Mouse (Mus musculus): ENCODE data around the gene Asb1. TPM values are rescaled to one million over a fixed set of nuclear protein-coding genes. Genes with fewer than 3 reads are reported as not detected.

Asb1 gene
- polyA plus RNA-seq, 1 experiment from 2014 or later: 5.0 TPM

GRCm38 (mm10) chr1:91545226-91545625 lies 4.9 kb downstream of the Asb1 start:
- no peaks in the 10 kb centered on the region for H3K9me3 ChIP-seq (replicated peaks)
- H3K27ac ChIP-seq: no peak overlapping the region
- H3K36me3 ChIP-seq: 0 out of 2 replicates have a peak, but pooled peaks cover 7% of the 10 kb centered on the region
- ATAC-seq (replicated peaks; ENCODE audit: insufficient number of reproducible peaks, insufficient read depth, low FRiP score, low read depth): no peak
- 78% methylated on average over 1 of the region's 1 CpGs for WGBS
- peaks cover 12% of the 10 kb centered on the region for H3K4me1 ChIP-seq (replicated peaks)
- no peak overlapping the region for H3K4me2 ChIP-seq
- no peak overlapping the region for H3K4me3 ChIP-seq
- H3K27me3 ChIP-seq: no peaks in the 10 kb centered on the region
- no peak overlapping the region for H3K9ac ChIP-seq

- H3K27ac ChIP-seq: no peak overlapping the region
- no peaks in the 10 kb centered on the region for H3K4me1 ChIP-seq (replicated peaks)
- peaks cover 13% of the 10 kb centered on the region; the same call in 1 of the 2 replicates for H3K36me3 ChIP-seq
- H3K27me3 ChIP-seq: no peaks in the 10 kb centered on the region
- H3K4me3 ChIP-seq: no peak overlapping the region
- ATAC-seq (replicated peaks; ENCODE audit: insufficient number of reproducible peaks, insufficient read depth, low FRiP score, low read depth): no peak
- H3K4me2 ChIP-seq: no peak overlapping the region
- H3K9ac ChIP-seq: no peak overlapping the region
- 97% methylated on average over 5 of the region's 5 CpGs for WGBS
- no peaks in the 10 kb centered on the region for H3K9me3 ChIP-seq (replicated peaks)
These were observed 7.2 kb downstream of the Asb1 start for GRCm38 (mm10) chr1:91547567-91547966.

- ATAC-seq (replicated peaks; ENCODE audit: insufficient number of reproducible peaks, insufficient read depth, low FRiP score, low read depth): no peak
- H3K4me3 ChIP-seq: no peak overlapping the region
- H3K27me3 ChIP-seq: no peaks in the 10 kb centered on the region
- H3K27ac ChIP-seq: no peak overlapping the region
- H3K36me3 ChIP-seq: peaks cover 16% of the 10 kb centered on the region; the same call in 1 of the 2 replicates
- no peak overlapping the region for H3K4me2 ChIP-seq
- no peaks in the 10 kb centered on the region for H3K9me3 ChIP-seq (replicated peaks)
- H3K9ac ChIP-seq: no peak overlapping the region
- 80% methylated on average over 2 of the region's 2 CpGs for WGBS
- H3K4me1 ChIP-seq (replicated peaks): no peaks in the 10 kb centered on the region
These were observed 8.7 kb downstream of the Asb1 start for GRCm38 (mm10) chr1:91549073-91549472.

- WGBS: 55% methylated on average over 2 of the region's 2 CpGs
- H3K4me3 ChIP-seq: no peak overlapping the region
- no peak overlapping the region for H3K27ac ChIP-seq
- no peak overlapping the region for H3K9ac ChIP-seq
- H3K4me2 ChIP-seq: no peak overlapping the region
- no peaks in the 10 kb centered on the region for H3K9me3 ChIP-seq (replicated peaks)
- peaks cover 24% of the 10 kb centered on the region for H3K36me3 ChIP-seq
- no peak for ATAC-seq (replicated peaks; ENCODE audit: insufficient number of reproducible peaks, insufficient read depth, low FRiP score, low read depth)
- H3K27me3 ChIP-seq: no peaks in the 10 kb centered on the region
- H3K4me1 ChIP-seq (replicated peaks): 0 out of 2 replicates have a peak, but pooled peaks cover 3% of the 10 kb centered on the region
These were observed 16.8 kb downstream of the Asb1 start for GRCm38 (mm10) chr1:91557099-91557498.

- ATAC-seq (replicated peaks; ENCODE audit: insufficient number of reproducible peaks, insufficient read depth, low FRiP score, low read depth): no peak
- Histone ChIP-seq H3K4me3 (no peak overlapping the region), H3K4me2 (no peak overlapping the region), H3K9ac (no peak overlapping the region), H3K27ac (no peak overlapping the region), H3K4me1 (replicated peaks) (0 out of 2 replicates have a peak, but pooled peaks cover 3% of the 10 kb centered on the region), H3K9me3 (replicated peaks) (no peaks in the 10 kb centered on the region), H3K27me3 (peaks cover 7% of the 10 kb centered on the region; the same call in 1 of the 2 replicates), H3K36me3 (no peaks in the 10 kb centered on the region; the same call in 1 of the 2 replicates)
- WGBS: 80% methylated on average over 6 of the region's 6 CpGs
These were observed 20.9 kb downstream of the Asb1 start for GRCm38 (mm10) chr1:91561226-91561625.

- Histone ChIP-seq H3K4me1 (replicated peaks) (0 out of 2 replicates have a peak, but pooled peaks cover 3% of the 10 kb centered on the region), H3K36me3 (no peaks in the 10 kb centered on the region), H3K4me2 (no peak overlapping the region), H3K27ac (no peak overlapping the region), H3K27me3 (peaks cover 7% of the 10 kb centered on the region; the same call in 1 of the 2 replicates), H3K4me3 (no peak overlapping the region), H3K9ac (no peak overlapping the region), H3K9me3 (replicated peaks) (no peaks in the 10 kb centered on the region)
- WGBS: 79% methylated on average over 4 of the region's 4 CpGs
- no peak for ATAC-seq (replicated peaks; ENCODE audit: insufficient number of reproducible peaks, insufficient read depth, low FRiP score, low read depth)
These were observed 22.7 kb downstream of the Asb1 start for GRCm38 (mm10) chr1:91562977-91563590.

GRCm38 (mm10) chr1:91564004-91564403 lies 23.7 kb downstream of the Asb1 start:
- Histone ChIP-seq H3K4me3 (no peak overlapping the region), H3K27me3 (peaks cover 7% of the 10 kb centered on the region; the same call in 1 of the 2 replicates), H3K4me1 (replicated peaks) (0 out of 2 replicates have a peak, but pooled peaks cover 3% of the 10 kb centered on the region), H3K9ac (no peak overlapping the region), H3K36me3 (no peaks in the 10 kb centered on the region), H3K9me3 (replicated peaks) (no peaks in the 10 kb centered on the region), H3K27ac (no peak overlapping the region), H3K4me2 (no peak overlapping the region)
- no peak for ATAC-seq (replicated peaks; ENCODE audit: insufficient number of reproducible peaks, insufficient read depth, low FRiP score, low read depth)
- 31% methylated on average over 3 of the region's 3 CpGs for WGBS

DNA sequence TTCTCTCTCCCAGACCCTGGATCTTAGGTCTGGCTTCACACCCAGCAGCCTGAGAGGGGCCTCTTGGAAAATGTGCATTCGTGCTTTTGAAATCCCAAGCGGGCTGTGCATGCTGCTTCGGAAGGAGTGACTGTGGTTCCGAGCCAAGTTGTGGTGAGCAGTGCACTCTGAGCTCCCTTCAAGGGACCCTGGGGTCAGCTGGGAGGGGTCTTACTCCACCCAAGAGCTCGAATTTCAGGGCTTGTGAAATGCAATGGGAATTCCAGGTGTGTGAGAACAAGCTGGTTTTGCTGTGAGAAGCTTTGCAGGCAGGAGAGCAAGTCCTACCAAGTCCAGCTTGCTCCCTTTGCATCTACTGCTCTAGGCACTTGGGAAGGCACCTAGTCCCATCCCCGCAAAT lies 24.3 kb downstream of the Asb1 start:
- H3K4me2 ChIP-seq: no peak overlapping the region
- ATAC-seq (replicated peaks; ENCODE audit: insufficient number of reproducible peaks, insufficient read depth, low FRiP score, low read depth): no peak
- H3K4me3 ChIP-seq: no peak overlapping the region

GRCm38 (mm10) chr1:91567269-91567668 lies 26.9 kb downstream of the Asb1 start:
- H3K4me3 ChIP-seq: no peak overlapping the region
- H3K9ac ChIP-seq: no peak overlapping the region
- H3K27ac ChIP-seq: no peak overlapping the region
- 71% methylated on average over 2 of the region's 2 CpGs for WGBS
- no peak for ATAC-seq (replicated peaks; ENCODE audit: insufficient number of reproducible peaks, insufficient read depth, low FRiP score, low read depth)
- H3K36me3 ChIP-seq: no peaks in the 10 kb centered on the region
- H3K27me3 ChIP-seq: peaks cover 7% of the 10 kb centered on the region; the same call in 1 of the 2 replicates
- no peaks in the 10 kb centered on the region for H3K4me1 ChIP-seq (replicated peaks)
- H3K4me2 ChIP-seq: no peak overlapping the region
- no peaks in the 10 kb centered on the region for H3K9me3 ChIP-seq (replicated peaks)

More for the DNA sequence above, 24.3 kb downstream of the Asb1 start:
- H3K4me1 ChIP-seq (replicated peaks): 0 out of 2 replicates have a peak, but pooled peaks cover 3% of the 10 kb centered on the region
- no peak overlapping the region for H3K9ac ChIP-seq
- no peaks in the 10 kb centered on the region for H3K36me3 ChIP-seq
- 46% methylated on average over 6 of the region's 6 CpGs for WGBS
- no peak overlapping the region for H3K27ac ChIP-seq
- H3K27me3 ChIP-seq: peaks cover 7% of the 10 kb centered on the region; the same call in 1 of the 2 replicates
- H3K9me3 ChIP-seq (replicated peaks): no peaks in the 10 kb centered on the region

GRCm38 (mm10) chr1:91572458-91572857 lies 32.1 kb downstream of the Asb1 start:
- no peak overlapping the region for H3K4me2 ChIP-seq
- H3K9ac ChIP-seq: no peak overlapping the region
- no peak for ATAC-seq (replicated peaks; ENCODE audit: insufficient number of reproducible peaks, insufficient read depth, low FRiP score, low read depth)
- no peaks in the 10 kb centered on the region for H3K36me3 ChIP-seq
- H3K4me3 ChIP-seq: no peak overlapping the region
- H3K27me3 ChIP-seq: no peaks in the 10 kb centered on the region
- no peak overlapping the region for H3K27ac ChIP-seq
- H3K4me1 ChIP-seq (replicated peaks): no peaks in the 10 kb centered on the region
- no peaks in the 10 kb centered on the region for H3K9me3 ChIP-seq (replicated peaks)
- WGBS: 71% methylated on average over 10 of the region's 10 CpGs

DNA sequence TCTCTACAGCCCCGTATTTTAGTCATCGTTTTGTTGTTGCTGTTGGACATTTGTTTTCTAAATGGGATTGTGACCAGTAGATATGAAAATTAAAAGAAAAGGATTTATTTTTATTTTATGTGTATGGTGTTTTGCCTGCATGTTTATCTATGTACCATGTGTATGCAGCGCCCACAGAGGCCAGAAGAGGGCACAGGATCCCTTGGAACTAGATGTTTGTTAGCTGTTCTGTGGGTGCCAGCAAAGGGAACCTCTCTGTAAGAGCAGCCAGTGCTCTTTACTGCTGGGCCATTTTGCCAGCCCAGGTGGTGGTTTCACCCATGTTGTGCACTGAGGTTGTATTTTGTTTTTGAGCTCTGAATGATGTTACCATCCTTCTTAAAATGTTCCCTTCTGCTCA lies 33.9 kb downstream of the Asb1 start:
- H3K4me2 ChIP-seq: no peak overlapping the region
- H3K36me3 ChIP-seq: no peaks in the 10 kb centered on the region
- H3K27me3 ChIP-seq: no peaks in the 10 kb centered on the region
- H3K27ac ChIP-seq: no peak overlapping the region
- H3K4me1 ChIP-seq (replicated peaks): peaks cover 6% of the 10 kb centered on the region; the same call in 1 of the 2 replicates
- no peaks in the 10 kb centered on the region for H3K9me3 ChIP-seq (replicated peaks)
- H3K4me3 ChIP-seq: no peak overlapping the region
- ATAC-seq (replicated peaks; ENCODE audit: insufficient number of reproducible peaks, insufficient read depth, low FRiP score, low read depth): no peak
- H3K9ac ChIP-seq: no peak overlapping the region
- WGBS: 68% methylated on average over 3 of the region's 3 CpGs
